Mouse (Mus musculus): ENCODE results near the gene Bcl7a. TPM values are rescaled to one million over a fixed set of nuclear protein-coding genes. Genes with fewer than 3 reads are reported as not detected.

Gene Bcl7a
- polyA plus RNA-seq, 1 experiment from 2014 or later: 15.5 TPM

DNA sequence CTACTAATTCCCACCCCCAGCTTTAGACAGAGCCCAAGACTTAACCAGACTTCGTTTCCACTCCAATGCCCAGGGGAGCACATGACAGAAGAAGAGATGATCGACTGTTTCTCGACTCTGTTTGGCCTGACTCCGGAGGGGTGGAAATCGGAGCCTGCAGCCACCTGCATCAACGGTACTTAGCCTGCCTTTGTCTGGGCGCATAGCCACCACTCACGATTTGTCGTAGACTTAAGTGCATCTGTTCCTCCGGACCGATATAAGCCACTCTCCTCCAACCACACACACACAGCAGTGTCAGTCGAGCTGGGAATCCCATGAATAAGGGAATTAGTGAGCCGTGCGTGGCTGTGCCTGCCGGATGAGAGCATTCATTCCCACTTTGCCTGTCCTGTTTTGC lies 19.4 kb upstream of the Bcl7a start:
- Histone ChIP-seq H3K36me3 (ENCODE audit: control insufficient read depth, insufficient read depth) (no peaks in the 10 kb centered on the region), H3K27ac (ENCODE audit: low read length) (no peak overlapping the region), H3K27me3 (ENCODE audit: control insufficient read depth, insufficient read depth, low read length) (no peaks in the 10 kb centered on the region), H3K9ac (ENCODE audit: low read length) (no peak overlapping the region), H3K4me2 (ENCODE audit: low read depth, low read length) (no peak overlapping the region), H3K9me3 (replicated peaks; ENCODE audit: control insufficient read depth, low read length) (0 out of 2 replicates have a peak, but pooled peaks cover 2% of the 10 kb centered on the region), H3K4me3 (ENCODE audit: low read length) (no peak overlapping the region), H3K4me1 (ENCODE audit: control insufficient read depth, insufficient read depth, low read length) (0 out of 2 replicates have a peak, but pooled peaks cover 2% of the 10 kb centered on the region)
- 37% methylated on average over 15 of the region's 15 CpGs for WGBS
- no peak for ATAC-seq (replicated peaks; ENCODE audit: extremely low read depth, insufficient read depth, low FRiP score)

DNA sequence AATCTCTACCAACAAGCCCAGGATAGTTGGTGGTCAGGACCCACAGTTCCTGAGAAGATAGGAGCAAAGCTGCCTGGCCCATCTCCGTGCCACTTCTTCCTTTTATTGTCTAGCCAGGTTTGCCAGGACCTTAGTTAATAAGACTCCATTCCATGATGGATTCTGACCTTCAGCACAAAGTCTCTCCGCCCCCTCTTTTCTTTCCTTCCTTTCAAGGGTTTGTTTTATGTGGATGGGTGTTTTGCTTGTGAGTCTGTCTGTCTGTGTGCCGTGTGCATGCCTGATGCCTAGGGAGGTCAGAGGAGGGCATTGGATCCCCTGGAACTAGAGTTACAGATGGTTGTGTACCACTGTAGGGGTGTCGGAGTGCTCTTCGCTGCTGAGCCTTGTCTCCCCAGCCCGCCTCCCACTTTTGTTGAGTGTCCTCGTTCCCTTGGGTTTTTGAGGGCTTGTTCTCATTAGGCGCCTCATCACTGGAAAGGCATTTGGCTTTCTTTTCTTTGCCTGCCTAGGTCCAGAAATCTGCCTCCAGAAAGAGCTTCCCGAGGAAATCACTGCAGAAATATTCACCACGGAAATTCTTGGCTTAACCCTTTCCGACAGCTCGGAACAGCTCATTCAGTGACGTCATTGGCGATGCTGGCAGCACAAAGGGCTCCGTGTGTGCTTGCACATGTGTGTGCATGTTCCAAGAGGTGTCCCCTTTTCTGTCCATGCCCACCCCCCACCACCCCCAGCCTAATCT lies 17.5 kb upstream of the Bcl7a start:
- Histone ChIP-seq H3K4me3 (ENCODE audit: low read length) (no peak overlapping the region), H3K9me3 (replicated peaks; ENCODE audit: control insufficient read depth, low read length) (no peaks in the 10 kb centered on the region), H3K27ac (ENCODE audit: low read length) (peak overlapping the region; percentile 66), H3K4me2 (ENCODE audit: low read depth, low read length) (no peak overlapping the region), H3K9ac (ENCODE audit: low read length) (no peak overlapping the region), H3K4me1 (ENCODE audit: control insufficient read depth, insufficient read depth, low read length) (0 out of 2 replicates have a peak, but pooled peaks cover 2% of the 10 kb centered on the region), H3K27me3 (ENCODE audit: control insufficient read depth, insufficient read depth, low read length) (no peaks in the 10 kb centered on the region), H3K36me3 (ENCODE audit: control insufficient read depth, insufficient read depth) (no peaks in the 10 kb centered on the region)
- WGBS: 60% methylated on average over 15 of the region's 15 CpGs
- ATAC-seq (replicated peaks; ENCODE audit: extremely low read depth, insufficient read depth, low FRiP score): peak; percentile 20; the same call in 1 of the 2 replicates

DNA sequence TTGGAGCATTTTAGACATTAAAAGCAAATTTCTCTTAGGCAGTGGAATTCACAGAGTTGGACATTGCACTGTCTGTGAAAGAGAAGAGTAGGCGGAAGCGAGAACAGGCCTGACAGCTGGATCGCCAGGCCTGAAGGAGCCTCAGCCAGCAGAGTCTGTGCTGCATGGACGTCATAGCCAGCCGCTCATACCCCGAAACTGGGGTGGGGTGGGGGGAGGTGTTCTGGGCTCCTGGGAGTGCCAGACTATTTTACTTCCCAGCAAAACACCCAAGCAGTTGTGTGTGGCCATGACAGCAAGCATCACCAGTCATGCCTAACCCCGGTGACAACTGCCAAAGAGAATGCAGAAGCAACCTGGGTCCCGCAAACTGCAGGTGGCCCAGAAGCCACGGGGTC lies 16.9 kb upstream of the Bcl7a start:
- Histone ChIP-seq H3K4me2 (ENCODE audit: low read depth, low read length) (no peak overlapping the region), H3K9me3 (replicated peaks; ENCODE audit: control insufficient read depth, low read length) (no peaks in the 10 kb centered on the region), H3K27ac (ENCODE audit: low read length) (peak overlapping the region; percentile 66), H3K9ac (ENCODE audit: low read length) (no peak overlapping the region), H3K4me1 (ENCODE audit: control insufficient read depth, insufficient read depth, low read length) (0 out of 2 replicates have a peak, but pooled peaks cover 2% of the 10 kb centered on the region), H3K27me3 (ENCODE audit: control insufficient read depth, insufficient read depth, low read length) (no peaks in the 10 kb centered on the region), H3K4me3 (ENCODE audit: low read length) (no peak overlapping the region), H3K36me3 (ENCODE audit: control insufficient read depth, insufficient read depth) (no peaks in the 10 kb centered on the region)
- peak; percentile 57 for ATAC-seq (replicated peaks; ENCODE audit: extremely low read depth, insufficient read depth, low FRiP score)
- 71% methylated on average over 9 of the region's 9 CpGs for WGBS

DNA sequence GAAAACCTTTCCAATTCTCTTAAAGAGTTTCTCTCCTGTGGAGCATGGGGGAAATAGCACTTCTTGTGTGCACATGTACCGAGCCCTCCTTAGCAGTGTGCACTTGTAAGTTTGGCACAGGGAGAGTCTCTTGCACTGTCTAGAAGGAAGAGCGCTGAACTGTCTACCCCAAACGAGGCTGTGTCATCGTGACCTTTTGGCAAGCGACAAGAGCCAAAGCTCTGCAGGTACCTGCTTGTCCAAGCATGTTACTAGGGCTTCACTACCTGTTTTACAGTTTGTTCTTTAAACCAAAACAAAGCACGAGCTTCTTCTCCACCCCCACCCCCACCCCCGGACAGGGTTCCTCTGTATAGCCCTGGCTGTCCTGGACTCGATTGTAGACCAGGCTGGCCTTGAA lies 15.9 kb upstream of the Bcl7a start:
- Histone ChIP-seq H3K4me1 (ENCODE audit: control insufficient read depth, insufficient read depth, low read length) (0 out of 2 replicates have a peak, but pooled peaks cover 2% of the 10 kb centered on the region), H3K4me2 (ENCODE audit: low read depth, low read length) (no peak overlapping the region), H3K9ac (ENCODE audit: low read length) (no peak overlapping the region), H3K36me3 (ENCODE audit: control insufficient read depth, insufficient read depth) (no peaks in the 10 kb centered on the region), H3K27ac (ENCODE audit: low read length) (no peak overlapping the region), H3K9me3 (replicated peaks; ENCODE audit: control insufficient read depth, low read length) (no peaks in the 10 kb centered on the region), H3K4me3 (ENCODE audit: low read length) (no peak overlapping the region), H3K27me3 (ENCODE audit: control insufficient read depth, insufficient read depth, low read length) (no peaks in the 10 kb centered on the region)
- WGBS: 80% methylated on average over 8 of the region's 8 CpGs
- no peak for ATAC-seq (replicated peaks; ENCODE audit: extremely low read depth, insufficient read depth, low FRiP score)

DNA sequence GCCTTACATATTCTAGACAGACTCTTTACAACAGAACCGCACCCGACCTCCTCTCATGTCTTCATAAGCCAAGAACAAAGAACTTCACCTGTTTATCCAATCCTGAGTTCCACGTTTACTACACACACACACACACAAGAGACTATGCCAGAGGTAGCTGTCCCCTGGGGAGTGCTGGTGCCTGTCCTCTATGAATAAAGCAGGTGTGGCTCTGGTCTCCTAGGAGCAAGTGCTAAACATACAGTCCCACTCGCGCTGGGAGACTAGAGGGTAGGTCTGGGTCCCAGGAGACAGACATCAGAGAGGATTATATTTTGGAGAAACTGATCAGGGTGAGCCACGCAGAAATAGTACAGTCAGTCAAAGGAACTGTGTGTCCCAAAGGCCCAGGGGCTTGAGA lies 10.1 kb upstream of the Bcl7a start:
- no peaks in the 10 kb centered on the region for H3K4me1 ChIP-seq (ENCODE audit: control insufficient read depth, insufficient read depth, low read length)
- no peaks in the 10 kb centered on the region for H3K36me3 ChIP-seq (ENCODE audit: control insufficient read depth, insufficient read depth)
- H3K4me3 ChIP-seq (ENCODE audit: low read length): no peak overlapping the region
- H3K27me3 ChIP-seq (ENCODE audit: control insufficient read depth, insufficient read depth, low read length): no peaks in the 10 kb centered on the region
- ATAC-seq (replicated peaks; ENCODE audit: extremely low read depth, insufficient read depth, low FRiP score): no peak
- H3K27ac ChIP-seq (ENCODE audit: low read length): no peak overlapping the region
- H3K9me3 ChIP-seq (replicated peaks; ENCODE audit: control insufficient read depth, low read length): no peaks in the 10 kb centered on the region
- WGBS: 80% methylated on average over 6 of the region's 6 CpGs
- H3K4me2 ChIP-seq (ENCODE audit: low read depth, low read length): no peak overlapping the region
- no peak overlapping the region for H3K9ac ChIP-seq (ENCODE audit: low read length)

DNA sequence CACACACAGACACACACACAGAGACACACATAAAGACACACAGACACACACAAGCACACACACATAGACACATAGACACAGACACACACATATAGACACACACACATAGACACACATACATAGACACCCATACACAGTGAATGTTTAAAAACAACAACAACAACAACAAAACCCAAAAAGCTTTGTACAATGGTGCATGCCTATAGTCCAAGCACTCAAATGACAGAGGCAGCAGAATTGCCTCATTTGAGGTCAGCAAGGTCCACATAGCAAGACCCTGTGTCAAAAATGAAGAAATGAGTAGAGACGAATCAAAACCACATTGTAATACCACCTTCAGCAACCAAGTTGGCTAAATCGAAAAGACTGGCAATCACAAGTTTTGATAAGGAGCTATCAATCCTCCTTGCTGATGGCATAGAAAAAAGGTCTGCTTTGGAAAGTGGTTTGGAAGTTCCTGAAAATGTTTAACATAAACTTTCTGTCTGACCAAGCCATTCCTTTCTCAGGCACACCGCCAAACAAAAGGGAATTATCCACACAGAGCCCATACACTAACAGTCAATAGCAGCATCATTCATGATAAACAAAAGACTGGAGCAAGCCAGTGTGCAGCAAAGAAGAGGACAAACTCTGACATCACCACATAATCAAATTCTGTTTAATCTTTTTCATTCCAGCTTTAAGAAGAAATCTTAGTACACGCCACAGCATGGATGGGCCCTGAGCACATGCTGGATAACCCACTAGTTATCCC lies 7.3 kb upstream of the Bcl7a start:
- no peak for ATAC-seq (replicated peaks; ENCODE audit: extremely low read depth, insufficient read depth, low FRiP score)
- Histone ChIP-seq H3K9ac (ENCODE audit: low read length) (no peak overlapping the region), H3K4me1 (ENCODE audit: control insufficient read depth, insufficient read depth, low read length) (no peaks in the 10 kb centered on the region), H3K27me3 (ENCODE audit: control insufficient read depth, insufficient read depth, low read length) (no peaks in the 10 kb centered on the region), H3K9me3 (replicated peaks; ENCODE audit: control insufficient read depth, low read length) (no peaks in the 10 kb centered on the region), H3K27ac (ENCODE audit: low read length) (no peak overlapping the region), H3K4me3 (ENCODE audit: low read length) (no peak overlapping the region), H3K36me3 (ENCODE audit: control insufficient read depth, insufficient read depth) (no peaks in the 10 kb centered on the region), H3K4me2 (ENCODE audit: low read depth, low read length) (no peak overlapping the region)
- WGBS: 70% methylated on average over 4 of the region's 4 CpGs

DNA sequence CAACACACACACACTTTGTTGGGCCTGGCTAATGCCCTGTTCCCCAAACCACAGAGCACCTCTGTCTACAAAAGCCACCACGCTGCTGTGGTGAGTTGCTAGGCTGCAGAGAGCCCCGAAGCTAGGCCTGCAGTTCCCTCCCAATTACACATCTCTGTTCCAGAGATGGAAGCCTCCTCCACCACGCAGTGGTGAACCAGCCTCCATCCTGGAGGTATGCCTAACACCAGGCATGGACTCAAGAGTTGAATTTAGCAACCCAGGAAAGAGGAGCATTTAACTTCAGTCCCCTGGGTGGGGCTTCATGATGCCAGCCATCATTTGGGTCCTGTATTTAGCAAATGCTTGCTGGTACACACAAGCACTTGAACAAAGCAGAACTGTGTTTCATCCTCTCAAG lies 5.2 kb upstream of the Bcl7a start:
- H3K4me1 ChIP-seq (ENCODE audit: control insufficient read depth, insufficient read depth, low read length): peaks cover 3% of the 10 kb centered on the region
- no peaks in the 10 kb centered on the region for H3K27me3 ChIP-seq (ENCODE audit: control insufficient read depth, insufficient read depth, low read length)
- H3K9me3 ChIP-seq (replicated peaks; ENCODE audit: control insufficient read depth, low read length): no peaks in the 10 kb centered on the region
- no peak overlapping the region for H3K27ac ChIP-seq (ENCODE audit: low read length)
- H3K9ac ChIP-seq (ENCODE audit: low read length): no peak overlapping the region
- H3K4me2 ChIP-seq (ENCODE audit: low read depth, low read length): no peak overlapping the region
- ATAC-seq (replicated peaks; ENCODE audit: extremely low read depth, insufficient read depth, low FRiP score): no peak
- H3K36me3 ChIP-seq (ENCODE audit: control insufficient read depth, insufficient read depth): no peaks in the 10 kb centered on the region
- no peak overlapping the region for H3K4me3 ChIP-seq (ENCODE audit: low read length)
- WGBS: 67% methylated on average over 3 of the region's 3 CpGs

DNA sequence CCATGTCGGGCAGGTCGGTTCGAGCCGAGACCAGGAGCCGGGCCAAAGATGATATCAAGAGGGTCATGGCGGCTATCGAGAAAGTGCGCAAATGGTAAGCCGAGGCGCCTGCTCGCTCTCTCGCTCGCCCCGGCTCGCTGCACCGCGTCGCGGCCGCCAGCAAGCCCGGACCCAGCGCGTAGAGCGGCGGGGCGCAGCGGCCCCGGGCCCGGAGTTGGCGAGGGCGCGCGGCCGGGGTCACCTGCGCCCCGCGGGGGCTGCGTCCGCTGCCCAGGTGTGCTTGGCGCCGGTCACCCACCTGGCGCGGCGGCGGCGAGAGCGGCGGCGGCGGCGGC lies 961 bp downstream of the Bcl7a start:
- no peaks in the 10 kb centered on the region for H3K9me3 ChIP-seq (replicated peaks; ENCODE audit: control insufficient read depth, low read length)
- H3K4me1 ChIP-seq (ENCODE audit: control insufficient read depth, insufficient read depth, low read length): peaks cover 24% of the 10 kb centered on the region
- under 1% methylated on average over 51 of the region's 51 CpGs for WGBS
- peak; percentile 21 for ATAC-seq (replicated peaks; ENCODE audit: extremely low read depth, insufficient read depth, low FRiP score)
- H3K4me3 ChIP-seq (ENCODE audit: low read length): peak overlapping the region; percentile 89
- peak overlapping the region; percentile 99 for H3K27ac ChIP-seq (ENCODE audit: low read length)
- no peaks in the 10 kb centered on the region for H3K27me3 ChIP-seq (ENCODE audit: control insufficient read depth, insufficient read depth, low read length)
- peak overlapping the region; percentile 98 for H3K9ac ChIP-seq (ENCODE audit: low read length)
- H3K36me3 ChIP-seq (ENCODE audit: control insufficient read depth, insufficient read depth): no peaks in the 10 kb centered on the region
- H3K4me2 ChIP-seq (ENCODE audit: low read depth, low read length): peak overlapping the region; percentile 69
